Mouse (Mus musculus): ENCODE results near the gene Syn2.

Syn2 gene

GRCm38 (mm10) chr6:115251531-115251985 lies 116.9 kb downstream of the Syn2 start:
- DNase-seq (ENCODE audit: low spot score) = no peak

DNA sequence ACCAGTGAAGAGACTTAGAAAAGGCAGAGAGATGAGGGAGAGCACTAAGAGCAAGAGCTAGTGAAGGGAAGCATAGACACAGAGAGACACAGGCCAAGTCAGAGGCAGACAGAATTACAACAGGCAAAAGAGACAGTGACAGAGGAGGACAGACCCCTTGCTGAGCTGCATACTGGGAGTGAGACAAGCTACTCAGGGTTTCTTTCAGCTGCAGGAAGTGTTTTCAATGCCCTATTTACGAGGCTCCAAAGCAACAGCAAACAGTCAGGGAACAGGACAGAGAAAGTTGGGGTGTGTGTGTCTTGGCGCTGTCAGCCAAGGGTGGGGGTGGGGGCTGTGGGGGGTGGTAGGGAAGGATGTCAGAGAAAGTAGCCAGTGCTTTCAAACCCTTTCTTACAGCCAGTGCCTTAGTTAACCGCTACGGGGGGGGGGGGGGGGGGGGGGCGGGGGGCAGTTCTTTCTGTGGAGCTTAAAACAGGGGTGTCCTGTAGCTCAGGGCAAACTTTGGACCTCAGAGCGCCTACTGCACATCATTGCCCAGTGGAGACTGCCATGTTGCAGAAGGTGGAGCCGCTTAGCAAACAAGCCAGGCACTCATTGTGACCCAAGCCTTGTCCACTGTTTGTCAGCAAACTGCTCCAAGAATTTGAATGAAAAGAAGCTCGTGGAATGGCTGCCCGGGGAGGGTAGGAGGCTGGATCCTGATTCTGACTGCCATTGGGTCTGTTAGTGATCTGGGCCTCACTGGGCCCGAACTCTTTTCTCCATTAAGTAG lies 117.6 kb downstream of the Syn2 start, which contains the start of gene Timp4:
Gene Timp4 (minus strand): TSS at position 107 of the 775 bp plus-strand sequence.
- DNase-seq (ENCODE audit: low spot score) = no peak

DNA sequence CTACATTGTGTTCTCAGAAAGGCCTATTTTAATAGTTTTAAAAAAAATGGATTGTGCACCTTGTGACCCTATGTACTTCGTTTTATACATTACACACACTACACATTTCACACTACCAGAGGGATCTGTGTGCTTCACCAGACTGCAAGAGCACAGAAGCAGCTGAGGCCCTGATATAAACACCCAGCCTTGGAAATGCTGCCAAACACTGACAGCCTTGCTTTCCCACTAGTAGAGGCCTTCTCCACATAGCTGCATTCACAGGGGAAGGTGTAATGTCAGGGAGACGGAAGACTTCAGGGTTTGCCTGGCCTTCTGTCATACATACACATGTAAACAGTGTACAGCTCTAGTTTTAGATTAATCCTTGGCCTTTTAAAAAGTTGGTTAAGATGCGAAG lies 120.5 kb downstream of the Syn2 start:
- DNase-seq (ENCODE audit: low spot score) = no peak

- no peak for DNase-seq (ENCODE audit: low spot score)
Observed at GRCm38 (mm10) chr6:115260507-115260906, 125.8 kb downstream of the Syn2 start.

- no peak for DNase-seq (ENCODE audit: low spot score)
Observed at GRCm38 (mm10) chr6:115266791-115267190, 132.1 kb downstream of the Syn2 start.

DNA sequence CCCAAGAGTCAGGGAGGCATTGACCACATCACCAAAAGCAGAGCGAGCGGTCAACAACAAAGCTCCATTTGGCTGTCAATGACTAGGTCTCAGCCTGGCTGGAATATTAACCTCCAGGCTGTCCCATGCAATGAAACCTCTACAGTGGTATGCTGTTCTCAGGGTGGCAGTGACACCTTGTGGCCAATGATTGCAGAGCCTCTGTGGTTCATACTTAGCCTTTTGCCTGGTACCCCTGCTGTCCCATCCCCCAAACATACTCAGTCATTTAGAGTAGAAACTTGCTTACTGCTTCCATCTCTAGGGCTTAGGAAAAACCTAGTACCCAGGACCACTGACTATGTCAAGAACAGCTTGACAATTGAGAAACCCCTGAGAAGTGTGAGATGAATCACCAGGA lies 133.2 kb downstream of the Syn2 start:
- peak; percentile 43 for DNase-seq (ENCODE audit: low spot score)

DNA sequence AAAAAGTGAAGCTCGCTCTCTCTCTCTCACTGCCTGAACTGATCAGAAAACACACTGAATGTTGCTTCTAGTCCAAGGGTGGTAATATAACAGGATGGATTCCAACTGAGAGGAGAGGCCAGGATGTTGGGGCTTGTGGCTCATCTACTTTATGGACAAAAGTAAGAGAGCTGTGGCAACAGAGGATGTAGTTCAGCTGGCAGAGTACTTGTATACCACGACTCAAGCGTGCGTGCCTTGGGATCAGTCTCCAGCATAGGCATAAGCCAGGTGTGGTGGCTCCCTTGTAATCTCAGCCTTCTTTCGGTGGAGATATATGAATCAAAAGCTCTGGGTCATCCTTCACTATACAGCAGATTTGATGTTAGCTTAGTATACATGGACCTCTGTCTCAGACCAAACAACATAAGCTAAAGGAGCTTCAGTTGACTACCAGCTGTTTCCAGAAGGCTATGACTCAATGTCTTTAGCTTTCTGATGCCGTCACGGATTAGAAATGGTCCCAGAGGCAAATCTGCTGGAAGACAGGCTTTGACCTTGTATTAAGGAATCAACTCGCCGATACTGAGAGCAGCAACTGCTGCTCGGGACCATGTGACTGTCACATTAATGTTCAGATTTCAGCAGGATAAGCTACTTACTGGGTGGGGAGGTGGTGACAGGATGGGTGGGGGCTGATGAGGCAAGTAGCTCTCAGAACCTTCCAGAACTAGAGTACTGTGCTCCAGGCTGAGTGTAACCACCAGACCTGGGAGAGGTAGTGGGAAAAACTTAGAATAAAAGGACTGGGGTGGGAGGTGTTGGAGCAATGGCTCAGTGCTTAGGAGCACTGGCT lies 134.1 kb downstream of the Syn2 start:
- DNase-seq (ENCODE audit: low spot score) = no peak

GRCm38 (mm10) chr6:115269561-115269960 lies 134.9 kb downstream of the Syn2 start:
- DNase-seq (ENCODE audit: low spot score) = no peak

DNA sequence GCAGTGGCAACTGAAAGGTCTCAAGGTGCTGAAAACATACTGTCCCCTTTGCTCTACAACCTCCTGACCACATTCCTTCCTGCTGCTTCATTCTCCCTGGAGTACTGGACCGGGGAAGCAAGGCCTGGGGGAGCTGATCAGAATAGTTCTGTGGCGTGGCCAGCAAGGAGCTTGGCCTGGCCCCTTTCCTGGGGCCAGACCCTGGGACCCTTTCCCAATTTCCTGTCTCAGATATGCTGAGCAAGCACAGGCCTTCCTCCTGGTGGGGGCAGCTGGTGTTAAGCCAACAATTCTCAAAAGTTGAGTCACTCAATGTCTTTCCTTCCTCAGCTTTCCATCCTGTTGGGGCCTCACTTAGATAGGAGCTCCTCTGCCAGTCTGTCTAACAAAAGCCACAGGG lies 135.4 kb downstream of the Syn2 start:
- DNase-seq (ENCODE audit: low spot score) = no peak

- no peak for DNase-seq (ENCODE audit: low spot score)
Observed at GRCm38 (mm10) chr6:115271326-115271725, 136.6 kb downstream of the Syn2 start.

DNA sequence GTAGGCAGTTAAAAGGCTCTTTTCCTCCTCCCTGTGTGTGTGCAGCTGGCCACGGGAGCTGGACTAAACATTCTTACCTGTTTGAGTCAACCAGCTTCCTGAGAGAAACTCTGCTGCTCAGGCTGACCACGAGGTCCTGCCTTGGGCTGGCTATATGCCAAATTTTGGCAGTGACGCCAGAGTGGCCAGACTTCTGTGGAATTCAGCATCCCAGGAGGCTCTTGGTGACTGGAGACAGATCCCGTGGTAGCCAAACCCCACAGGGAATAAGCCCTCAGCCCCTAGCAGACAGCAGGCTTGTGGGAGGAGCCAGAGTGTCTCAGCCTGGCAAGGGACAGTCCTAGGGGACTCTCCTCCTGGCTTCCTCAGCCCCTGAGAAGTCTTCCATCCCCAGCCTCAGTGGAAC lies 137.2 kb downstream of the Syn2 start:
- no peak for DNase-seq (ENCODE audit: low spot score)

DNA sequence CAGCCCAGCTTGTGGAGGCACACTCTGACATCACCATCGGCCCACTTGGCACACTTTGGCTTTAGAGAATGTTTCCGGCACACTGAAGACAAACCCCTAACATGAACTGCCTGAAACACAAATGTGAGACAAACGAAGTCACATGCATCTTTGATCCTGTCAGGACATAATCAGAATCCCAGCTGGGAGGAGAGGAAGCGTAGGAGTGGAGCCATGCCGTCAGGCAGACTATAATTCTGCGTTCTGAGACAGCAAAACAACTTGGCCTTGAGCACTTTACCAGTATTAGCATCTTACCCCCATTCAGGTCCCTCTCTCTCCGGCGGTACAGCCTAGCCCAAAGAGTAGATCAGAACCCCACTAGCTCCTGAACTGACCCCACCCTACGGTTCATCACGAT lies 138.6 kb downstream of the Syn2 start:
- DNase-seq (ENCODE audit: low spot score) = no peak

GRCm38 (mm10) chr6:115274705-115275104 lies 140.0 kb downstream of the Syn2 start:
- no peak for DNase-seq (ENCODE audit: low spot score)

DNA sequence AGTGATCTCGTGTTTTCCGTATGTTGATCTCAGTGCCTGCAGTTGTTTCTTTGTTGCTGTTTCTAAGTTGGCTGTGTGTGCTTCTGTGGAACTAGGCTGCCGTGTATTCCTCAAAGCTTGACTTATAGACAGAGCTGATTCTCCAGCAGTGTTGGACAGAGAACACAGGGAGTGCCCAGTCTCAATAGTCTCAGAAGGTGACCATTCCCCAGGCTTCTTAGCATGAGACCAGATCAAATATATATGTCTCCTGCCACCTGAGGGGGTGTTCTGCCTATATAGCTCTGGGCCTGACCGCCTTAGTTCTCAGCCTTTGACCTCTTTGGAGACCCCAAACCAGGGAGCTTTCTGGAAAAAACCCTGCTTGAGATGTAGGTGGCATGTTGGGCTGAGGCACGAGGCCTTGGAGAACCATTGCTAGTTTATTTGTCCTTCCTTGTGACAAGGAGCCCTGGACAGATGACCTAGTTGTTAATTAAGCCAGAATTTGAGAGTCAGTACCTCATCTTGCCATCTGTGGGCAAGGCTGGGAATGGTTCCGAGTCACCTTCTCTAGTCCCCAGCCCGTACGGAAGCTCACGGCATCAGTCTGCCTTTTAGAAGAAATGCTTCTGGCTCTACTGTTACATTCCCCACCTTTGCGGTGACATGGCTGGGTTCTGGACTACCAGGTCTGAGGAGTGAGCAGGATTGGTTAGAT lies 140.6 kb downstream of the Syn2 start:
- no peak for DNase-seq (ENCODE audit: low spot score)

GRCm38 (mm10) chr6:115278086-115278485 lies 143.4 kb downstream of the Syn2 start:
- no peak for DNase-seq (ENCODE audit: low spot score)

GRCm38 (mm10) chr6:115279639-115280038 lies 144.9 kb downstream of the Syn2 start:
- no peak for DNase-seq (ENCODE audit: low spot score)

- no peak for DNase-seq (ENCODE audit: low spot score)
Observed at GRCm38 (mm10) chr6:115284153-115284552, 149.5 kb downstream of the Syn2 start.

DNA sequence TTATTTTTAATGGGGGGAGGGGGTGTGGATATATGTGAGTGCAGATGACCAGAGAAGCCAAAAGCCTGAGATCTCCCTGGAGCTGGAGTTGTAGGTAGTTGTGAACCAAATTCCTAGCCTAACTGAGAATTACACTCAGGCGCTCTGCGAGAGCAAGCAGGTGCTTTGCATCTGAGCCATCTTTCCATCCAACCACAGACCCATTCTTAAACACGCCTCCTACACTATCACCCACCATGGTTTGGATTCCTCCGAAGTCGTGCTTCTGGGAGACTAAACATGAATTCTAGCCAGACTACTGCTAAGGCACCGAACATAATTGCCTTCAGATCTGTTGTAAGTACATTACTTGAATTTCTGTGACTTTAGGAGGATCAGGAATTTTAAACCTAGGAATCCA lies 151.7 kb downstream of the Syn2 start:
- DNase-seq (ENCODE audit: low spot score) = no peak

DNA sequence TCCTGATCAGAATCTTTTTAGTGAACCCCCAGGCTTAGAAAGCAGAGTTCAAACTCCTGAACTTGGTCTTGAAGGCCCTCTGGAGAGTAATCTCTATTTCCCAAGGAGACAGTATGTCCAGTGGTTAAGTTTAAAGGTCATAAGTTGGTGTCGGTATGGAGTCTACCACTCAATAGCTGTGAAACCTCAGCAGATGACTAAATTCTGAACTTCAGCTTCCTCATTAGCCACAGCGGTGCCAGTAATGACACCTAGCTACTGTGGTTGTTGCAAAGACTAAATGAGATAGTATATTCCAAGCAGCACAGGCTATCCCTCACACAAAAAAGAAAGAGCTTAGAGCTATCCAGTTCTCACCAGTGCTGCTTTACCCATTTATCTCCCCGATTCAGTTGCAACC lies 153.5 kb downstream of the Syn2 start:
- no peak for DNase-seq (ENCODE audit: low spot score)

- DNase-seq (ENCODE audit: low spot score) = no peak
Observed at GRCm38 (mm10) chr6:115290561-115290960, 155.9 kb downstream of the Syn2 start.

GRCm38 (mm10) chr6:115291068-115291467 lies 156.4 kb downstream of the Syn2 start:
- no peak for DNase-seq (ENCODE audit: low spot score)

DNA sequence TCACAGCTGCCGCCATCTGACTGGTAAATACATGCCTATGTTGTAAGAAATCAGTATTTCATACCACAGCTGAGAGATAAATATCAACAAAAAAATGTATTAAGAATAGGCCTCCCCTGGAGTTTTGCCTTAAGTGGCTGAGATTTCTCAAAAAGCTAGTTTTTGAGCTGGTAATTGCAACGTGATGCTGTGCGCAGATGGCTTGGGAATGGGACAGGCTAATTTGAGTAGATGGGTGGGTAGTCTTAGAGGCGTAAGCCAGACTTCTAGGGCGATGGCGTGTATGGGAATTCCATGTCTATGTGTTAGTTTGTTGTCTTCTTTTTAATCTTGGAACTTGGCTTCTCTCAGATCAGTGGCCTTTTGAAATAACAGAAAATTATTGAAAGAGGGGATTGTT lies 157.1 kb downstream of the Syn2 start:
- DNase-seq (ENCODE audit: low spot score) = no peak

- DNase-seq (ENCODE audit: low spot score) = no peak
Observed at GRCm38 (mm10) chr6:115292621-115293020, 157.9 kb downstream of the Syn2 start.

Measured in yolk sac, embryonic 10.5 days (tissue).